Mouse (Mus musculus): ENCODE measurements around the gene Insig2. TPM values are rescaled to one million over a fixed set of nuclear protein-coding genes. Genes with fewer than 3 reads are reported as not detected.

The Insig2 gene
- total RNA-seq, 2 experiments from 2014 or later: 73.0 to 79.4 TPM

- DNase-seq: peak in 1 of 2 experiments; percentile 18
Measured at GRCm38 (mm10) chr1:121326591-121327343, 5.6 kb downstream of the Insig2 start.

GRCm38 (mm10) chr1:121323501-121323900 is 8.9 kb downstream of the Insig2 start:
- no peak for DNase-seq

- no peak for DNase-seq
Measured at GRCm38 (mm10) chr1:121314766-121315428, 17.5 kb downstream of the Insig2 start.

- DNase-seq: no peak
Measured at GRCm38 (mm10) chr1:121313181-121313580, 19.2 kb downstream of the Insig2 start.

- no peak for DNase-seq
Measured at GRCm38 (mm10) chr1:121312326-121312725, 20.1 kb downstream of the Insig2 start.

- DNase-seq: peak; percentile 49 to 52
Measured at GRCm38 (mm10) chr1:121296717-121297255, 35.6 kb downstream of the Insig2 start.

GRCm38 (mm10) chr1:121293571-121293970 is 38.8 kb downstream of the Insig2 start:
- no peak for DNase-seq

GRCm38 (mm10) chr1:121290841-121291240 is 41.5 kb downstream of the Insig2 start:
- no peak for DNase-seq

- peak; percentile 32 to 45 for DNase-seq
Measured at GRCm38 (mm10) chr1:121290340-121290739, 42.0 kb downstream of the Insig2 start.

- DNase-seq: no peak
Measured at GRCm38 (mm10) chr1:121284197-121284596, 48.2 kb downstream of the Insig2 start.

GRCm38 (mm10) chr1:121280501-121280900 is 51.9 kb downstream of the Insig2 start:
- no peak for DNase-seq

GRCm38 (mm10) chr1:121278370-121278769 is 54.0 kb downstream of the Insig2 start:
- DNase-seq: no peak

GRCm38 (mm10) chr1:121277466-121277865 is 54.9 kb downstream of the Insig2 start:
- no peak for DNase-seq

GRCm38 (mm10) chr1:121275961-121276506 is 56.4 kb downstream of the Insig2 start:
- no peak for DNase-seq

- DNase-seq: no peak
Measured at GRCm38 (mm10) chr1:121260171-121260741, 72.1 kb downstream of the Insig2 start.

Other genes starting within 250 kb of the Insig2 start
- gene Ccdc93, start 98.5 kb upstream of the Insig2 start, total RNA-seq (2021): 10 to 100 TPM; 32.7 to 35.9 TPM
- 1 to 10 TPM; 8.7 to 9.8 TPM for gene Htr5b, start 195.9 kb upstream of the Insig2 start, total RNA-seq (2021)
- 10 to 100 TPM; 27.7 to 28.8 TPM for gene Ddx18, start 235.4 kb upstream of the Insig2 start, total RNA-seq (2021)